Mouse (Mus musculus): Measurements from ENCODE around the gene Rhob. TPM values are rescaled to one million over a fixed set of nuclear protein-coding genes. Genes with fewer than 3 reads are reported as not detected.

The Rhob gene
- polyA plus RNA-seq, 1 experiment from 2014 or later, result 31.4 TPM

GRCm38 (mm10) chr12:8454487-8454886, 45.3 kb downstream of the Rhob start:
- Histone ChIP-seq H3K4me1 (peaks cover 41% of the 10 kb centered on the region), H3K9ac (no peak overlapping the region), H3K4me2 (no peak overlapping the region), H3K9me3 (no peaks in the 10 kb centered on the region), H3K27ac (replicated peaks) (no peak overlapping the region), H3K4me3 (no peak overlapping the region), H3K36me3 (no peaks in the 10 kb centered on the region), H3K27me3 (replicated peaks) (0 out of 2 replicates have a peak, but pooled peaks cover 3% of the 10 kb centered on the region)
- 51% methylated on average over 3 of the region's 3 CpGs for WGBS
- no peak for ATAC-seq (ENCODE audit: extremely low read depth, insufficient number of reproducible peaks, low FRiP score, low TSS enrichment)

GRCm38 (mm10) chr12:8452766-8453621, 46.8 kb downstream of the Rhob start:
- Histone ChIP-seq H3K36me3 (no peaks in the 10 kb centered on the region), H3K9me3 (no peaks in the 10 kb centered on the region), H3K4me3 (no peak overlapping the region), H3K4me1 (peaks cover 41% of the 10 kb centered on the region), H3K27ac (replicated peaks) (no peak overlapping the region), H3K9ac (no peak overlapping the region), H3K27me3 (replicated peaks) (0 out of 2 replicates have a peak, but pooled peaks cover 5% of the 10 kb centered on the region), H3K4me2 (no peak overlapping the region)
- 72% methylated on average over 7 of the region's 7 CpGs for WGBS
- no peak for ATAC-seq (ENCODE audit: extremely low read depth, insufficient number of reproducible peaks, low FRiP score, low TSS enrichment)

GRCm38 (mm10) chr12:8451571-8452485, 48.0 kb downstream of the Rhob start:
- ATAC-seq (ENCODE audit: extremely low read depth, insufficient number of reproducible peaks, low FRiP score, low TSS enrichment), result no peak
- no peaks in the 10 kb centered on the region for H3K36me3 ChIP-seq
- no peaks in the 10 kb centered on the region for H3K9me3 ChIP-seq
- H3K9ac ChIP-seq, result no peak overlapping the region
- 45% methylated on average over 7 of the region's 7 CpGs for WGBS
- H3K4me1 ChIP-seq, result peaks cover 45% of the 10 kb centered on the region
- no peak overlapping the region for H3K27ac ChIP-seq (replicated peaks)
- no peak overlapping the region for H3K4me3 ChIP-seq
- 0 out of 2 replicates have a peak, but pooled peaks cover 5% of the 10 kb centered on the region for H3K27me3 ChIP-seq (replicated peaks)
- H3K4me2 ChIP-seq, result no peak overlapping the region

- no peak for ATAC-seq (ENCODE audit: extremely low read depth, insufficient number of reproducible peaks, low FRiP score, low TSS enrichment)
- 68% methylated on average over 6 of the region's 6 CpGs for WGBS
- no peak overlapping the region for H3K9ac ChIP-seq
- H3K27ac ChIP-seq (replicated peaks), result no peak overlapping the region
- no peak overlapping the region for H3K4me3 ChIP-seq
- no peaks in the 10 kb centered on the region for H3K36me3 ChIP-seq
- H3K4me2 ChIP-seq, result no peak overlapping the region
- peaks cover 47% of the 10 kb centered on the region for H3K4me1 ChIP-seq
- H3K9me3 ChIP-seq, result no peaks in the 10 kb centered on the region
- H3K27me3 ChIP-seq (replicated peaks), result 0 out of 2 replicates have a peak, but pooled peaks cover 5% of the 10 kb centered on the region
Measured at GRCm38 (mm10) chr12:8450639-8451038, 49.2 kb downstream of the Rhob start.

- Histone ChIP-seq H3K4me3 (no peak overlapping the region), H3K4me2 (no peak overlapping the region), H3K36me3 (no peaks in the 10 kb centered on the region), H3K27ac (replicated peaks) (no peak overlapping the region), H3K9ac (no peak overlapping the region), H3K27me3 (replicated peaks) (0 out of 2 replicates have a peak, but pooled peaks cover 5% of the 10 kb centered on the region), H3K9me3 (no peaks in the 10 kb centered on the region), H3K4me1 (peaks cover 50% of the 10 kb centered on the region)
- WGBS, result 94% methylated on average over 1 of the region's 1 CpGs
- ATAC-seq (ENCODE audit: extremely low read depth, insufficient number of reproducible peaks, low FRiP score, low TSS enrichment), result no peak
Measured at GRCm38 (mm10) chr12:8450028-8450427, 49.8 kb downstream of the Rhob start.

Other genes starting within 250 kb of the Rhob start
- gene Gdf7, start 198.1 kb downstream of the Rhob start, polyA plus RNA-seq (2015; fragmentation: Nextera tagmentation; extraction: Ambion mirVana), result not detected in 2 replicates
- gene Hs1bp3, start 186.6 kb downstream of the Rhob start, polyA plus RNA-seq (2015; fragmentation: Nextera tagmentation; extraction: Ambion mirVana), result 14.3 and 15.6 TPM in 2 replicates
- not detected in 2 replicates for gene Slc7a15, start 99.1 kb upstream of the Rhob start, polyA plus RNA-seq (2015; fragmentation: Nextera tagmentation; extraction: Ambion mirVana)
- 24.0 and 25.3 TPM in 2 replicates for gene Pum2, start 174.1 kb upstream of the Rhob start, polyA plus RNA-seq (2015; fragmentation: Nextera tagmentation; extraction: Ambion mirVana)

All from heart, embryonic 13.5 days (tissue).